Mouse (Mus musculus): ENCODE data around the gene Usp7.

GRCm38 (mm10) chr16:8666452-8666851, 125.7 kb downstream of the Usp7 start:
- no peak for TF ChIP-seq CTCF (IDR thresholded peaks at IDR 0.05)
- peak; percentile 86 for TF ChIP-seq EP300 (IDR thresholded peaks at IDR 0.05)
